Mouse (Mus musculus) skeletal muscle tissue, adult 2 months (tissue): Measurements from ENCODE around the gene Chrne.

Source experiments
- DNase-seq: peaks from one replicate; pipeline ENCODE4 v3.0.0-alpha.2; 2012; ENCODE audit warnings: low read depth, low spot score

Gene Chrne

DNA sequence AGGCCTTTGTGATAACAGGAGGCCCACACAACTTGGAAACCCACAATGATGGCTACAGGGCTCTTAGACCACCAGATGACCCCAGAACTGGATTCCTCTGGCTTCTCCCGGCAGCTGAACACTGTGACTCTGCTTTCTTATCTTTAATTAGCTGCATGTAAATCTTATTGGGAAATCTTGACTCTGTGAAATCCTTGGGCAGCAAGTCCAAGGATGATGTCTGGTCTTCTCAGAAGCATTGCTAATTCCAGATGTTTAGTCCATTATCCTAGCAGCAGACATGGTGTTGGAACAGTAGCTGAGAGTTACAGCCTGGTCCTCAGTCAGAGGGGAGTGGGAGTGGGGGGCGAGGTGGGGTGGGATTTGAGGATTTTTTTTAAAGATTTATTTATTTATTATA is 9.4 kb upstream of the Chrne start:
- no peak for DNase-seq

DNA sequence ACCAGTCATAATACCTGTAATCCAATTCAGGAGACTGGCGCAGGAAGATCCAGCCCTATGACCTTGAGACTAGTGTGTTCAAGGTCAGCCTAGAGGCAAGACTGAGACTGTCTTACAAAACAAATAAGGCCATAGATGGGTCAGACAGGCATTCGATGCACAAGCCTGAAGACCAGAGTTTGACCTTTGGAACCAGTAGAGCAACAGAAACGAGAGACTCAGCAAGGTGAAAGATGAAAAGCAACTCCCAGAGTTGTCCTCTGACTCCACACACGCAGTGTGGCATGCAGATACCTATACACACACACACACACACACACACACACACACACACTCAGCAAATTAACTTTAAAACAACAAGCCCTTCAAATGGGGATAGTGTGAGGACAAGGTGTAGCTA is 7.9 kb upstream of the Chrne start:
- DNase-seq: no peak

DNA sequence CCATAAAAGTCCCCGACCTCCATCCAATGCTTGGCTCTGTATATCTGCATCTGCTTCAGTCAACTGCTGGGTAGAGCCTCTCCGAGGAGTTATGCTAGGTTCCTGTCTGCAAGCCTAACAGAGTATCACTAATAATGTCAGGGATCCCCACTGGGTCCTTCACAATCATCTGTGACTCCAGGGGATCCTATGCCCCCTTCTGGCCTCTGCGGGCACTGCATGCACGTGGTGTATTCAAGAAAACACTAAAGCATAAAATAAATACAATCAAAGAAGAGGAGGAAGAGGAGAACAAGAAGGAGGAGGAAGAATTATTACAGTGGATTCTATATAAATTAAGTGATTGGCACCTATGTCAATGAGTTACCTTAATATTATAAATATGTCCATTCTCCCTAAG is 6.5 kb upstream of the Chrne start:
- no peak for DNase-seq

DNA sequence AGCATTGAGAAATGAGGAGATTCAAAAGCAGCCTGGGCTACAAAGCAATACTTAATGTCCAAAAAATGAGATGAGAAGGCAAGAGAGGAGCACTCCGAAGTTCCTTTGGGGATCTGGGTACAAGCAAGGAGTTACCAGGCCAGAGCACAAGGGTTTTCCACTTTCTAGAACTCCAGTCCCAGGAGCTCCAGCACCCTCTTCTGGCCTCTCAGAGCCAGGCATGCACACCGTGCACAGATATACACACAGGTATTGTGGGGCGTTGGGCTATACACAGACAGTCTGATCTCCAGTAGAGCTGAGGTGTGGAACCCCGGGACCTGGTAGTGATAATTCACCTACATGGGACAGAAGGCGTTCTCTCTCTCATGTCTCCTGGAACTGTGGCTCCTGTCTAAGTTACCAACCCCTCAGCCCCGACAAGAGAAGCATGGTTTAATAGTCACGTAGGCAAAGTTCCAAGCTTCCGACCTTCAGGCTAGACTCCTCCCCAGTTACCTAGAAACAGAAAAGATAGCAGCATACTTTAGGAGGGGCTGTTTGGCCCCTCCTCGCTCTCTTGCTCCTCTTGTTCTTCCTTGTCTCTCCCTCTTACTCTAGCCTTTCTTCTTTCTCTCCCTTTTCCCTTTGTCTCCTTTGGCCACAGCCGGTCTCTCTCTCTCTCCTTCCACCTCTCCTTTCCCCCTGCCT is 4.2 kb upstream of the Chrne start:
- no peak for DNase-seq

DNA sequence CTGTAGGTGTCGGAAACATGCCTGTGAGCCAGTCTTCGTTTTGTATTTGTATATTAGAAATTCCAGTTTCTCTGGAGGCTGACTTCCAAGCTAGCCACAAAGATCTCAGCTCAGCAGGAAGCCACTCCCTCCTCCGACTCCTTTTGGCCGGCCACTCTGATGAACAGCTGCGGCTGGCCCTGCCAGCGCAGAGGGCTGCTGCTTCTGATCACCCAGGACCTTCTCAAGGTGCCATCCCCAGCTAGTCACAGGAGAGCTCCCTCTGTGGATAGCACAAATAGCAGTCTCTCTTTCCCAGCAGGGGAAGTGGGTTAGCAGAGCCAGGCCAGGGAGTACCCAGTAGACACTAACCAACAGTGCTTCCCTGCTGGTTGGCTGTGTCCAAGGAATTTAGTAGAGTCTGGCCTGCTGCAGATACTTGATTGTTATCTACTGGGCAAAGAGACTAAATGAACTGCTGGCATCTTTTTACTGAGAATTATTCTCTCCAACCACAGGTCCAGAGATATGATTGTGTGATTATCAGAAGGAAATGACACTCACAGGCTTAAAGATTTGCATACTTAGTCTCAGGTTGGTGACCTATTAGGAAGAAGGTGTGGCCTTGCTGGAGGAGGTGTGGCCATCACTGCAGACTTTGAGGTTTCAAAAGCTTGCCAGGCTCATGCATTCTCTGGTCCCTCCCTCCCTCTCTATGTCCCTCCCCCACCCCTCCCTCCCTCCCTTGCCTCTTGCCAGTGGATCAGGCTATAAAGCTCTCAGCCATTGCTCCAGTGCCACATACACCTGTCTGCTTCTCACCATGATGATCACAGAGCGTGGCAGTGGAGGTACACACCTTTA is 3.2 kb upstream of the Chrne start:
- DNase-seq: peak; percentile 86

DNA sequence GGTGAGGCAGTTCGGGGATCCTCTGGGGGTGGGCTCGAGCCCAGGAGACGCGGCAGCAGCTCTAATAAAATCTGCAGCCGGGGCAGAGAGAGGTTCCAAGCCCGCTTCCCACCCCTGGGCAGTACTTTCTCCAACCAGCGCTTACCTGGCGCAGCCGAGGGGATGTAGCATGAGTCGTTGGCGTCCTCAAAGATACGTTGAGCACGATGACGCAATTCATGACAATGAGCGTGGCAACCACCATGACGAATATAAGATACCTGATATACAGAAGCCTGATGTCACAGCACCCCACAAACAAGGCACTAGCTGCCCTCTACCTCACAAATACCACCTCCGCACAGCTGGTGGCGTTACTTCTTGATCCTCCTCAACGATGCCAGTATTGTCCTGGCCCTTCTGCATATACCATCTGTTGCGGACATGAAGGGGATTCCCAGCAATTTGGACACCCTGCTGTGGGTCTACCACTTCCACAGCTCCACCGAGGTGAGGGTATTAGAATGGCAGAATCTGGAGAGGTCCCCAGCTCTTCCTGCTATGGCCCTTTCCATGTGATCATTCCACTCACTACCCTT is 3.4 kb downstream of the Chrne start, which contains the start of gene 4930544D05Rik:
Gene 4930544D05Rik (plus strand): TSS at position 333 of the 578 bp plus-strand sequence.
- no peak for DNase-seq

DNA sequence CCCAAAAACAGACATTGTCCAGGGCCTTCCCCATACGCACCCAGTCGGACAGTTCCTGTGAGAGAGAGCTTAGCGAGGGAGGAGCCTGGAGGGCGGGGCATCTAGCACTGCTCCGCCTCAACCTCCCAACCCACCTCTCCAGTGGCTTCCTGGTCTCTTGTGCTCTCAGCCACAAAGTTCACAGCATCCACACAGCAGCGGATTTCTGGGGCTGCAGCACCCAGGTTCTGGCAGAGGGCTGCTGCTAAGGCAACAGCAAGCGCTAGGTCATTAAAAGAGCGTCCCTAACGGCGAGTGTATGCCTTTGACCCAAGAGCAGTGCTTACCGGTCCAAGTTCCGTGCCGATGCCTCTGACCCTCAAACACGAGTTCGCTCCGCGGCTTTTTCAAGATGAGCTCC is 3.9 kb downstream of the Chrne start:
- peak; percentile 47 for DNase-seq

DNA sequence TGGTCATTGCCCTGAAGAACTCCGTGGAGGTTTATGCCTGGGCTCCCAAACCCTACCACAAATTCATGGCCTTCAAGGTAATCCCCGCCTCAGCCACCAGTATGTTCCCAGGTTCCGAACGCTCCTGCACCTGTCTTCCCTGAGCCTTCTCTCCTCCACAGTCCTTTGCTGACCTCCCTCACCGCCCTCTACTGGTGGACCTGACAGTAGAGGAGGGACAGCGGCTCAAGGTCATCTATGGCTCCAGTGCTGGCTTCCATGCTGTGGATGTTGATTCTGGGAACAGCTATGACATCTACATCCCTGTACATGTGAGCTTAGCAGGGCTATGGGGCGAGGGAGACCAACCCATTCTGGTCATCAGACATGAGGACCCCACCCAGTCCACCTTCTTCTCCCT is 6.5 kb downstream of the Chrne start:
- DNase-seq: no peak

DNA sequence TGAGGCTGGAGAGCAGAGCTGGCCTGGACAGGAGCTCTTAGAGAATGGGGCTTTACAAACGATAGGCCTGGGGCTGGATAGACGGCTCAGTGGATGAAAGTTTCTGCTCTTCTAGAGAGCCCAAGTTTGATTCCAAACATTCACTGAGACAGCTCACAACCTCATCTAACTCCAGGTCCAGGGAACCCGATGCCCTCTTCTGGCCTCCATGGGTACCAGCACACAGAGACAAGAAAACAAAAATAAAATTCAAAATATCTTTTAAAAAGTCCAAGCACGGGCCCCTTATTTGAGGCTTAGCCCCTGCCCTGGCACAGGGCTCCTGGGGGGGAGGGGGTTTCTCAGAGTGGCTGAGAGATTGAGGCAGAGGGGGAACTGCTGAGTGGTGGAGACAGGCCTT is 8.3 kb downstream of the Chrne start:
- DNase-seq: no peak

DNA sequence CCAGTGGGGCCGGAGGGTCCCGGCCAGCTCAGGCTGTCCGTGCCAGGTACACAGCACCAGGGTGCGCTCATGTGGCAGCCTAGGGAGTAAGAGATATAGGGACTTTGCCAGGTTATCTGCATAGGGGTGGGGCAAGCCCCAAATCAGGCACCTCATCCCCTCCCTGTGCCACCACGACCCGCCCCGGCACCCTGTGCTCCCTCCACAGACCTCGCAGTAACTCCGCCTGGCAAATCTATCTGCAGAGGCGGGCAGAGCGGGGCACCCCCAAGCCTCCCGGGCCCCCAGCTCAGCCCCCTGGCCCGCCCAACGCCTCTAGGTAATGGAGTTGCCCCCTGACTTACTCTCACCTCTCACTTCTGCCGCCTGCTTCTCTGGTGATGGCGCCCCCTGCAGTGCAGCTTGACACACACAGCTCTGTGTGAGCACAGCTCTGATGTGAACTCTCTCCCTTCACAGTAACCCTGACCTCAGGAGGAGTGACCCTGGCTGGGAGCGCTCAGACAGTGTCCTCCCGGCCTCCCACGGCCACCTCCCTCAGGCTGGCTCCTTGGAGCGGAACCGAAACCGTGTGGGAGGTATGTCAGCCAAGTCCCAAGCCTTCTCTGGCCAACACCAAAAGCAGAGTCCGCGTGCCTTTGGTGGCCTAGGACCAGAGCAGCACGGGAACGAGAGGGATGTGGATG is 10.5 kb downstream of the Chrne start:
- DNase-seq: no peak

DNA sequence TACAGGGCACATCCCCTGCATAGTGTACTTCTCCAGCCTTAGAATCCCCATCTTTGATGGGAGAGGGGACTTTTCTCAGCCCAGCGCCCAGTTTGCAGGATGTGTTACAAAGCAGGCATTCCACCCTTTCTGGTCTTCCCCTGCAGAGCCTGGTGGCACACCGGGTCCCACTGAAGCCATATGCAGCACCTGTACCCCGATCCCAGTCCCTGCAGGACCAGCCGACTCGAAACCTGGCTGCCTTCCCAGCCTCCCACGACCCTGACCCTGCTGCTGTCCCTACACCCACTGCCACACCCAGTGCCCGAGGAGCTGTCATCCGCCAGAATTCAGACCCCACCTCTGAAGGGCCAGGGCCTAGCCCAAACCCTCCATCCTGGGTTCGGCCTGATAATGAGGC is 11.4 kb downstream of the Chrne start:
- no peak for DNase-seq

DNA sequence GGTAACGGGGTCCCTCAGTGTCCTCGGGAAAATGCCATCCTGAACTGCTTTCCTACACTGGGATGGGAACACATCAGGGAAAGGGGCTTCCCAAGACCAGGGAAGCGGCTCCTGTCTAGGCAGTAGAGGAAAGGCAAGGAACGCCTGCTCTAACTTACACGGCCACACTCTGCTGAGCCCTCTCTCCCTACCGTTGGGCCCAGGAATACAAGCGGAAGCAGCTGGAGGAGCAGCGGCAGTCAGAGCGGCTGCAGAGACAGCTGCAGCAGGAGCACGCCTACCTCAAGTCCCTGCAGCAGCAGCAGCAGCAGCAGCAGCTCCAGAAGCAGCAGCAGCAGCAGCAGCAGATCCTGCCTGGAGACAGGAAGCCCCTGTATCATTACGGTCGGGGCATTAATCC is 12.3 kb downstream of the Chrne start:
- DNase-seq: no peak

DNA sequence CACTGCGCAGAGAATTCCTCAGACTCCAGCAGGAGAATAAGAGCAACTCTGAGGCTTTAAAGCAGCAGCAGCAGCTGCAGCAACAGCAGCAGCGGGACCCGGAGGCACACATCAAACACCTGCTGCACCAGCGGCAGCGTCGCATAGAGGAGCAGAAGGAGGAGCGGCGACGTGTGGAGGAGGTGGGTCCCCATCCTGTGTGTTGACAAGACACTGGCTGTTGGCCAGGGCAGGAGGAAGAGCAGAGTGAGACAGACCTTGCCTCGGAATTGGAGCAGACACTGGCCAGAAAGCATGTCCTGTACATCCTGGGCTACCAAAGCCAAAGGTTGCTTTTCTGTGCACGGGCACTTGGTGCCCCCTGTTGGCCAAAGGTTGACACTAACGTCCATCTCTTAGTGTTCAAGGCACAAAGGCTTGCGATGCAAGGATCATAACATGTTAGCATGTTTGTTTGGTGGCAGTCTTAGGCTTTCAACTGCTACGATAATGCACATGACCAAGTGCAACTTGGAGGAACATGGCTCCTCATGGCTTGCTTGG is 13.9 kb downstream of the Chrne start:
- DNase-seq: peak; percentile 65

DNA sequence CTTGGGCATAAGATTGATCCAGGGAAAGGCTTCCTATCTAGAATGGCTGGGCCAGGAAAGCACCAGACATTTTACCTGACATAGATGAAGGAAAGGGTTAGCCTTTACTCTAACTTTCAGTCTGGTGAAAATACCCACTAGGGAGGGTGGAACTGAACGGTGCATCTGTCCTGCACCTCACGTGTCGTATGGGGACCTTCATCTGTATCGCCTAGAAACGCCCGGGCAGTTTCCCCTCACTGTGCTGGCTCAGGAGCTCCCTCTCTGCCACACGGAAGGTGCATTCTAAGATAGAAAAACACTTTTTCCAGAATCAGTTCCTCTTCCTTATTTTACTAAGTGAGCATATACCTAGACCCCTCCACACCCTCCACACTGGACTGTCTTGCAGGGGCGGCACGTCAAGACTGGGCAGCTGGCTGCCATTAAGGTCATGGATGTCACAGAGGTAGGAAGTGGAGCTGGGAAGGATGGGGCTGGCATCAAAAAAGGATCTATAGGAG is 20.5 kb downstream of the Chrne start:
- DNase-seq: no peak

DNA sequence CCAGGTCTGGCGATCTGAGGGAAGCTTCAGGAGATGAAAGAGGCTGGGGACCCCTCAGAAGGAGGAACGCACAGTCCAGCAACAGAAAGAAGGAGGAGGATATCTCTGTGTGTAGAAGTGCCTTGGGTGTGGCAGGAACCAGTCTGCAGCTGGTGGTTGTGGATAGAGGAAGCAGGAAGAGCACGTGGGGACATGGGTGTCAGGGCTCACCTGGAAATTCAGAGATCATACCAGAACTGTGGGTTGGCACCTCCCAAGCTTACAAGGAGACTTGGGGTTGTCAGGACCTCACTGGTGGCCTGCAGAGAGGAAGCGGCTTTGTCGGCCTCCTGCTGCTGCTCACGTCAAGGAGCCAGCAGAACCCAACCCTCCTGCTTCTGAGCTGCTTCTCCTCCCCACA is 21.7 kb downstream of the Chrne start:
- DNase-seq: no peak

DNA sequence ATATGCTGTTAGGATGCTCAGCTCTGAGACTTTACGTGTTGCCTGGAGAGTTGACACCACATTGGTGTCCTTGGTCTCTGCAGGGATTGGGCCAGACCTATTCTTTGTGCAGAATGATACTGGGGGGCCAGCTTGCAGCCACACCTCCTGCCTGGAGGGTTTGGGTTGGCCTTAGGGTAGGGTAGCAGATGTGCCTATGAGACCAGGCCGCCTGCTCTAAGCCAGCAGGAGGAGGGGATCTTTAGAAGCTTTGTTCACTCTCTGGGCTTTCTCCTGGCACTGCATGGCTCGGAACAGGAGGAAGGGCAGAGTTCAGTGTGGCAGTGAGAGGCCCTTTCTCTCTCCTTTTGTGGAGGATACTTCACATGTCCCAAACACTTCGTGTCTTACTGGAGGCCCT is 22.9 kb downstream of the Chrne start:
- DNase-seq: no peak

DNA sequence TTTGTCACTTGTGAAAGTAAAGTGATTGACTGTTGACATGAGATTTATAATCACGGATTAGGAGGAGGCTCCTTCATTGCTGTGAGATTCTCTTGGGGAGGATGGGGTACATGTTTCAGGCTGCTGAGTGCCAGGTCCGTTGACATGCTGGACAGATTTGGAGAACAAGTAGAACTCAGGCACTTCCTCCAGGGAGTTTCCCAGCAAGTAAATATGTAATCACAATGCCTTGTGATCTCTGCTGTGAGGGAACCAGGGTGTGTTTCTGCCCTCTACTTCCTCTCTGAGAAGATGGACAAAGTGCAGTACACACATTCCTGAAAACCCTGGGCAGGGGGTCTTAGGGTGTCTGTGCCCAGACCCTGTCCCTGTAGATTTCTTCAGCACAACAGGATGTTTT is 23.4 kb downstream of the Chrne start:
- no peak for DNase-seq

DNA sequence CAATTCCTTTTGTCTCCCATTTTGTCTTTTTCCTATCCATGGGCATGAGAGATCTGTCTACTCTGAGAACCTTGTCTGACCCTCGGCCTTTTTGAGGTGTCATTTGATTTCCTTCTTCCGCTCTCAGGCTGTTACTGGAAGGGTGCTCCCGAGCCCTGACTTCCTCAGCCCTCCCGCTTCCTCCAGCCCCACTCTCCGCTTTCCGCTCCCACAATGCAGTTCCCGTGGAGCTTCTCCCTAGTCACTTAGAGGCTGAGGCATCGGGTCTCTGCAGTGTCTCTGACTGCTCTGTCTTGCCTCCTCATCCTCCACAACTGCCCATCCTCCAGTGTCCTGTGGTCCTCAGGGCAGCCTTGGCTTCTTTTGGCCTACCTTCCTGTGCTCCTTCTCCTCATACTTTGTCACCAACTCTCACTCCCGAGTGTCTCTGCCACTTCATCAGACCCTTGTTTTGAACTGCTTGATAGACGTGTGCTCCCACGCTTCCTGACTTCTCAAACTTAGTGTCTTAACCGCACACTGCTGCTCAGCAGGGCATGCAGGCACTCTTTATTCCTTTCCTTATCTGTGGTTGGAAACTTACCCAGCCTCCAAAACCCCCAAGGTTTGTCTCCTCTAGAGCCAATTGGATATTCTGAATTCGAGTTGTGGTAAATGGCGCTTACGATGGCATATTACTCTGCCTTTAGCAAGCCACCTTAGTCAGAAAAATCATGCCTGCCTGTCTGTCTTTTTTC is 24.6 kb downstream of the Chrne start:
- DNase-seq: no peak

DNA sequence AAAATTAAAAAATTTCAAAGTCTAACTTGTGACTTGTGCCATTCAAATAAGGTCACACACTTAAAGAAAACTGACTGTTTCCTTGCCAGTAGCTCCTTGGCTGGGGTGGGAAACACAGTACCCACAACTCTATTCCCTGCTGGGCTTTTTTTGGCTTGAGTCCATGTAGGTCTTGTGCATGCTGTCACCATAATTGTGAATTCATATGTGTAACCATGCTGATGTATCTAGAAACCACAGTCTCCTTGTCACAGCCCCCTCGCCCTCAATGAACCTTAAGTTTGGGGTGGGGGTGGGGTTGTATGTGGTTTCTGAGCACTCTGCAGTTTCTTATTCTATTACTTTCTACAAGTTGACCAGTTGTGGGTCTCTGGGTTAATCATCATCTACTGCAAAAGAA is 27.3 kb downstream of the Chrne start:
- no peak for DNase-seq

DNA sequence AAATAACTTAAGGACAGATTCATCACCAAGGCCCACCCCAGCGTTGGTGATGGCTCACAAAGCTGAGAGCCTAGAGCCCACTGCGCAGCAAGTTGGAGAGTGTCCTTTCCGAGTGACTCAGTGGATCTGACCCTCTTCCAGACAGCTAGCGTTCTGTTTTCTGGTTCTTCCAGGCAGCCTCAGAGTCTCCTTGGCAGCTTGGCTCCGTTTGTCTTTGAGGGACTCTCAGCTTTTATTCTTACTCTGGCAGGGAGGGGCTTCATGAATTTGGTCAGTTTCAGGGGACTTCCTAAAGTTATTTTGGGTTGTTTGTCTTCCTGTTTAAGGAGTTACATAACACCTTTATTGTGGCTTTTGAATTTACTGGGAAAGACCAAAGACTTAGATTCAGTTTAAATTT is 32.1 kb downstream of the Chrne start:
- no peak for DNase-seq

DNA sequence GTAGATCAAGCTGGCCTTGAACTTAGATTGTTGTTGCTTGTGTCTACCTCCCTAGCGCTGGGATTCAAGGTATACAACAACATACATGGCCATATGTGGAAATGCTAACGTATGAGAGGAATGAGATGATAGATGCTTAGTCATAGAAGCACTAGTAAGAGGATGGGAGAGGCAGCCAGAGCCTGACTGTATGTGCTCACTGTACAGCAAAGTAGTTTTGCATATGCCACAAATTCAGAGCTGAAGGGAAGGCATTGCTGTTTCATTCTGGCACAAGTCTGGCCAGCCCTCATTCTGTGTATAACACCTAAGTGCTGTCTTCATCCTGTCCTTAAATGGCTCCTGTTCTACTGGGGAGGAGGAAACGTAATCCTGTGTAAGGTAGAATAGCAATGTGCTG is 32.8 kb downstream of the Chrne start:
- DNase-seq: no peak
